Mouse (Mus musculus) heart, adult 2 months (tissue): ENCODE data around the gene Gm20388.

ENCODE experiments used
- CTCF ChIP-seq: fragments of 200-600 bp; IDR thresholded peaks from 2 replicates; pipeline ENCODE4 v1.8.1; 2022; ENCODE audit warnings: antibody characterized with exemption, mild to moderate bottlenecking, moderate library complexity
- EP300 ChIP-seq: fragments of 200-500 bp; IDR thresholded peaks from 2 replicates; pipeline ENCODE4 v1.6.1; 2011; ENCODE audit warnings: low read depth, low read length, control low read depth; ENCODE audit not compliant: insufficient read depth
- POLR2A ChIP-seq: fragments of 200-500 bp; IDR thresholded peaks from 2 replicates; pipeline ENCODE4 v1.6.1; 2011; ENCODE audit warnings: mild to moderate bottlenecking, low read depth, low read length, control low read depth; ENCODE audit not compliant: insufficient read depth

GRCm38 (mm10) chr8:123740263-123740662 is 3829.6 kb downstream of the Gm20388 start:
- TF ChIP-seq POLR2A (no peak), CTCF (no peak), EP300 (no peak)
